Mouse (Mus musculus): Measurements from ENCODE around the gene Fam166b.

DNA sequence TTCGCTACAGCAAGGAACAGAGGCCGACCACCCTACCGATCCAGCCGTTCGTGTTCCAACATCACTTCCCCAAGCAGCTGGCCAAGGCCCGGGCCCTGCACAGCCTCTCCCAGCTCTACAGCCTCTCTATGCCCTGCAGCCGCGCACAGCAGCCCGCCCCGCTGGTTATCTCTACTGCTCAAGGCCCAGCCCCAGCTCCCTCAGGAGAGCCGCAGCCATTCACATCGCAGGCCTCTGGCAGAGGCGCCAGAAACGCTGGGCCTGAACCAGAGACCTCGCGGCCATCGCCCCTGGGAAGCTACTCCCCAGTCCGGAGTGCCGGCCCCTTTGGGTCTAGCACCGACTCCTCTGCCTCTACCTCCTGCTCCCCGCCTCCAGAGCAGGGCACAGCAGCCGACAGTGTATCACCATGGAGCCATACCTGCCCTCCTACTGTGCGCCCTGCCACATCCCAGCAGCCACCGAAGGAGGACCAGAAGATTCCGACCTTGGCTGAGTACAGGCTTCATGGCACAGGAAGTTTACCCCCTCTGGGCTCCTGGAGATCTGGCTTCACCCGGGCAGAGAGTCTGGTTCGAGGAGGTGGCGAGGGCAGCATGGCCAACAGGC, 7.2 kb downstream of the Fam166b start:
- TF ChIP-seq POLR2A (IDR thresholded peaks at IDR 0.05; ENCODE audit: borderline replicate concordance, low read depth, low read length), result no peak
- no peak for TF ChIP-seq CTCF (IDR thresholded peaks at IDR 0.05; ENCODE audit: low read depth, low read length)
